Mouse (Mus musculus) retina, postnatal 1 day (tissue): Measurements from ENCODE around the gene Prap1.
"Not testable (repeated sequence)": the region's sequence is repeated elsewhere in the genome, so short reads cannot be mapped to it uniquely, and the experiment has no call there.

Experiments
- DNase-seq: peaks from one replicate; pipeline ENCODE4 v3.0.0-alpha.2; 2012

Prap1 gene

GRCm38 (mm10) chr7:140090601-140091000 is 2.6 kb upstream of the Prap1 start:
- no peak for DNase-seq

- DNase-seq = no peak
Observed at GRCm38 (mm10) chr7:140094954-140095353, 1.8 kb downstream of the Prap1 start.

- DNase-seq = no peak
Observed at GRCm38 (mm10) chr7:140095556-140095955, 2.4 kb downstream of the Prap1 start.

GRCm38 (mm10) chr7:140096055-140096454 is 2.9 kb downstream of the Prap1 start:
- no peak for DNase-seq

- DNase-seq = no peak
Observed at GRCm38 (mm10) chr7:140098466-140098865, 5.3 kb downstream of the Prap1 start.

GRCm38 (mm10) chr7:140101498-140101897 is 8.3 kb downstream of the Prap1 start:
- no peak for DNase-seq

- DNase-seq = peak; percentile 89
Observed at GRCm38 (mm10) chr7:140101993-140102860, 9.0 kb downstream of the Prap1 start, which contains the start of gene Fuom. Fuom (minus strand) TSS chr7:140102441.

GRCm38 (mm10) chr7:140104009-140104408 is 10.8 kb downstream of the Prap1 start:
- no peak for DNase-seq

- no peak for DNase-seq
Observed at GRCm38 (mm10) chr7:140111943-140112342, 18.7 kb downstream of the Prap1 start.

- DNase-seq = peak; percentile 56
Observed at GRCm38 (mm10) chr7:140115583-140116328, 22.6 kb downstream of the Prap1 start, which contains the start of gene Paox. Paox (plus strand) TSS chr7:140115799.

- peak; percentile 92 for DNase-seq
Observed at GRCm38 (mm10) chr7:140116329-140117054, 23.3 kb downstream of the Prap1 start, which contains the start of gene Echs1. Echs1 (minus strand) TSS chr7:140116476.

GRCm38 (mm10) chr7:140120484-140120883 is 27.3 kb downstream of the Prap1 start:
- DNase-seq = no peak

GRCm38 (mm10) chr7:140121338-140121910 is 28.2 kb downstream of the Prap1 start:
- DNase-seq = no peak

- DNase-seq = no peak
Observed at GRCm38 (mm10) chr7:140122765-140123164, 29.6 kb downstream of the Prap1 start.

- DNase-seq = no peak
Observed at GRCm38 (mm10) chr7:140124382-140124781, 31.2 kb downstream of the Prap1 start.

GRCm38 (mm10) chr7:140125278-140126021 is 32.3 kb downstream of the Prap1 start:
- DNase-seq = peak; percentile 93

GRCm38 (mm10) chr7:140126022-140126350 is 32.8 kb downstream of the Prap1 start:
- no peak for DNase-seq

GRCm38 (mm10) chr7:140126934-140127333 is 33.7 kb downstream of the Prap1 start:
- DNase-seq = no peak

GRCm38 (mm10) chr7:140127911-140128310 is 34.7 kb downstream of the Prap1 start:
- DNase-seq = no peak

GRCm38 (mm10) chr7:140132184-140132583 is 39.0 kb downstream of the Prap1 start:
- not testable (repeated sequence) for DNase-seq

- not testable (repeated sequence) for DNase-seq
Observed at GRCm38 (mm10) chr7:140134033-140134432, 40.8 kb downstream of the Prap1 start.
